Mouse (Mus musculus): ENCODE measurements around the gene Fbxo24.

The Fbxo24 gene

GRCm38 (mm10) chr5:137600619-137601364, 28.0 kb downstream of the Fbxo24 start, which contains the start of gene Mospd3:
Gene Mospd3 (minus strand): TSS chr5:137601058.
- DNase-seq (ENCODE audit: low spot score in 2 of 2): peak; percentile 97

- DNase-seq (ENCODE audit: low spot score in 2 of 2): no peak
Measured at GRCm38 (mm10) chr5:137600281-137600618, 28.6 kb downstream of the Fbxo24 start.

GRCm38 (mm10) chr5:137599600-137599999, 29.2 kb downstream of the Fbxo24 start:
- no peak for DNase-seq (ENCODE audit: low spot score in 2 of 2)

GRCm38 (mm10) chr5:137598100-137598826, 30.5 kb downstream of the Fbxo24 start:
- no peak for DNase-seq (ENCODE audit: low spot score in 2 of 2)

- DNase-seq (ENCODE audit: low spot score in 2 of 2): no peak
Measured at GRCm38 (mm10) chr5:137597625-137598024, 31.2 kb downstream of the Fbxo24 start.

GRCm38 (mm10) chr5:137596601-137597261, 32.1 kb downstream of the Fbxo24 start:
- DNase-seq (ENCODE audit: low spot score in 2 of 2): no peak

- DNase-seq (ENCODE audit: low spot score in 2 of 2): no peak
Measured at GRCm38 (mm10) chr5:137595921-137596320, 32.9 kb downstream of the Fbxo24 start.

- DNase-seq (ENCODE audit: low spot score in 2 of 2): no peak
Measured at GRCm38 (mm10) chr5:137590507-137590906, 38.3 kb downstream of the Fbxo24 start.

- DNase-seq (ENCODE audit: low spot score in 2 of 2): peak; percentile 52 to 65
Measured at GRCm38 (mm10) chr5:137584976-137585375, 43.8 kb downstream of the Fbxo24 start.

- no peak for DNase-seq (ENCODE audit: low spot score in 2 of 2)
Measured at GRCm38 (mm10) chr5:137583670-137584169, 45.1 kb downstream of the Fbxo24 start.

- no peak for DNase-seq (ENCODE audit: low spot score in 2 of 2)
Measured at GRCm38 (mm10) chr5:137582702-137583101, 46.1 kb downstream of the Fbxo24 start.

GRCm38 (mm10) chr5:137580246-137580645, 48.6 kb downstream of the Fbxo24 start:
- no peak for DNase-seq (ENCODE audit: low spot score in 2 of 2)

- no peak for DNase-seq (ENCODE audit: low spot score in 2 of 2)
Measured at GRCm38 (mm10) chr5:137574470-137574901, 54.3 kb downstream of the Fbxo24 start.

GRCm38 (mm10) chr5:137570691-137571586, 57.9 kb downstream of the Fbxo24 start:
- peak; percentile 43 to 45 for DNase-seq (ENCODE audit: low spot score in 2 of 2)

GRCm38 (mm10) chr5:137570181-137570580, 58.6 kb downstream of the Fbxo24 start:
- DNase-seq (ENCODE audit: low spot score in 2 of 2): no peak

- peak; percentile 71 to 74 for DNase-seq (ENCODE audit: low spot score in 2 of 2)
Measured at GRCm38 (mm10) chr5:137569665-137570064, 59.1 kb downstream of the Fbxo24 start, which contains the start of gene Tfr2. Gene Tfr2 (plus strand): TSS chr5:137569840.

- no peak for DNase-seq (ENCODE audit: low spot score in 2 of 2)
Measured at GRCm38 (mm10) chr5:137569031-137569430, 59.8 kb downstream of the Fbxo24 start.

GRCm38 (mm10) chr5:137568223-137568798, 60.5 kb downstream of the Fbxo24 start:
- DNase-seq (ENCODE audit: low spot score in 2 of 2): no peak

GRCm38 (mm10) chr5:137566416-137566815, 62.4 kb downstream of the Fbxo24 start:
- DNase-seq (ENCODE audit: low spot score in 2 of 2): no peak

GRCm38 (mm10) chr5:137565744-137566143, 63.1 kb downstream of the Fbxo24 start:
- DNase-seq (ENCODE audit: low spot score in 2 of 2): no peak

- no peak for DNase-seq (ENCODE audit: low spot score in 2 of 2)
Measured at GRCm38 (mm10) chr5:137562965-137563364, 65.8 kb downstream of the Fbxo24 start.

Measured in spleen, postnatal 14 days (tissue).